Mouse (Mus musculus): ENCODE data around the gene Hps5. TPM values are rescaled to one million over a fixed set of nuclear protein-coding genes. Genes with fewer than 3 reads are reported as not detected.

The Hps5 gene
- total and polyA plus RNA-seq, 2 experiments = 9.0 to 11.8 TPM

- H3K27ac ChIP-seq (replicated peaks; ENCODE audit: insufficient read depth, low read depth, low read length) = no peak overlapping the region
- no peak for DNase-seq (ENCODE audit: extremely low read depth, low read depth, low spot score)
- H3K79me2 ChIP-seq (ENCODE audit: control insufficient read depth, insufficient read depth, low read length) = no peaks in the 10 kb centered on the region
- H3K27me3 ChIP-seq (ENCODE audit: control insufficient read depth, insufficient read depth, low read length) = no peaks in the 10 kb centered on the region
- H3K36me3 ChIP-seq (ENCODE audit: control insufficient read depth, insufficient read depth, low read length) = peaks cover 3% of the 10 kb centered on the region; the same call in 1 of the 2 replicates
- no peak overlapping the region for H3K9ac ChIP-seq (ENCODE audit: low read depth, low read length)
- WGBS = 91% methylated on average over 6 of the region's 6 CpGs
- TF ChIP-seq POLR2A (IDR thresholded peaks at IDR 0.05; ENCODE audit: extremely low read depth, insufficient read depth, low read length) (no peak), CTCF (IDR thresholded peaks at IDR 0.05; ENCODE audit: low read depth, low read length) (no peak)
- peaks cover 17% of the 10 kb centered on the region for H3K4me1 ChIP-seq (ENCODE audit: control insufficient read depth, insufficient read depth, low read length)
- H3K4me3 ChIP-seq (ENCODE audit: insufficient read depth, low read depth, low read length) = no peak overlapping the region
Observed at GRCm38 (mm10) chr7:46723354-46723753, 72.5 kb downstream of the Hps5 start.

- TF ChIP-seq CTCF (IDR thresholded peaks at IDR 0.05; ENCODE audit: low read depth, low read length) = no peak
- no peak for TF ChIP-seq POLR2A (IDR thresholded peaks at IDR 0.05; ENCODE audit: extremely low read depth, insufficient read depth, low read length)
- 79% methylated on average over 9 of the region's 9 CpGs for WGBS
- Histone ChIP-seq H3K9ac (ENCODE audit: low read depth, low read length) (no peak overlapping the region; the same call in 1 of the 2 replicates), H3K27me3 (ENCODE audit: control insufficient read depth, insufficient read depth, low read length) (no peaks in the 10 kb centered on the region), H3K27ac (replicated peaks; ENCODE audit: insufficient read depth, low read depth, low read length) (no peak overlapping the region), H3K4me3 (ENCODE audit: insufficient read depth, low read depth, low read length) (no peak overlapping the region), H3K4me1 (ENCODE audit: control insufficient read depth, insufficient read depth, low read length) (peaks cover 17% of the 10 kb centered on the region), H3K36me3 (ENCODE audit: control insufficient read depth, insufficient read depth, low read length) (no peaks in the 10 kb centered on the region), H3K79me2 (ENCODE audit: control insufficient read depth, insufficient read depth, low read length) (no peaks in the 10 kb centered on the region)
- DNase-seq (ENCODE audit: extremely low read depth, low read depth, low spot score) = no peak
Observed at GRCm38 (mm10) chr7:46720460-46720859, 75.4 kb downstream of the Hps5 start.

- Histone ChIP-seq H3K27ac (replicated peaks; ENCODE audit: insufficient read depth, low read depth, low read length) (peak overlapping the region; percentile 30; the same call in 1 of the 2 replicates), H3K4me1 (ENCODE audit: control insufficient read depth, insufficient read depth, low read length) (peaks cover 17% of the 10 kb centered on the region), H3K79me2 (ENCODE audit: control insufficient read depth, insufficient read depth, low read length) (no peaks in the 10 kb centered on the region), H3K4me3 (ENCODE audit: insufficient read depth, low read depth, low read length) (no peak overlapping the region), H3K36me3 (ENCODE audit: control insufficient read depth, insufficient read depth, low read length) (no peaks in the 10 kb centered on the region), H3K27me3 (ENCODE audit: control insufficient read depth, insufficient read depth, low read length) (no peaks in the 10 kb centered on the region), H3K9ac (ENCODE audit: low read depth, low read length) (no peak overlapping the region)
- peak; percentile 100 for DNase-seq (ENCODE audit: extremely low read depth, low read depth, low spot score)
- 15% methylated on average over 7 of the region's 7 CpGs for WGBS
- TF ChIP-seq CTCF (IDR thresholded peaks at IDR 0.05; ENCODE audit: low read depth, low read length) (no peak), POLR2A (IDR thresholded peaks at IDR 0.05; ENCODE audit: extremely low read depth, insufficient read depth, low read length) (no peak)
Observed at GRCm38 (mm10) chr7:46719526-46719925, 76.3 kb downstream of the Hps5 start.

- Histone ChIP-seq H3K9ac (ENCODE audit: low read depth, low read length) (no peak overlapping the region), H3K4me3 (ENCODE audit: insufficient read depth, low read depth, low read length) (no peak overlapping the region), H3K27me3 (ENCODE audit: control insufficient read depth, insufficient read depth, low read length) (no peaks in the 10 kb centered on the region), H3K4me1 (ENCODE audit: control insufficient read depth, insufficient read depth, low read length) (peaks cover 12% of the 10 kb centered on the region), H3K27ac (replicated peaks; ENCODE audit: insufficient read depth, low read depth, low read length) (no peak overlapping the region), H3K79me2 (ENCODE audit: control insufficient read depth, insufficient read depth, low read length) (no peaks in the 10 kb centered on the region), H3K36me3 (ENCODE audit: control insufficient read depth, insufficient read depth, low read length) (no peaks in the 10 kb centered on the region)
- no peak for DNase-seq (ENCODE audit: extremely low read depth, low read depth, low spot score)
- WGBS = 52% methylated on average over 7 of the region's 7 CpGs
- no peak for TF ChIP-seq CTCF (IDR thresholded peaks at IDR 0.05; ENCODE audit: low read depth, low read length)
- TF ChIP-seq POLR2A (IDR thresholded peaks at IDR 0.05; ENCODE audit: extremely low read depth, insufficient read depth, low read length) = no peak
Observed at GRCm38 (mm10) chr7:46718591-46719270, 77.1 kb downstream of the Hps5 start.

- H3K36me3 ChIP-seq (ENCODE audit: control insufficient read depth, insufficient read depth, low read length) = no peaks in the 10 kb centered on the region
- no peak overlapping the region for H3K4me3 ChIP-seq (ENCODE audit: insufficient read depth, low read depth, low read length)
- WGBS = 29% methylated on average over 5 of the region's 5 CpGs
- peak; percentile 72 for DNase-seq (ENCODE audit: extremely low read depth, low read depth, low spot score)
- no peak overlapping the region for H3K27ac ChIP-seq (replicated peaks; ENCODE audit: insufficient read depth, low read depth, low read length)
- TF ChIP-seq CTCF (IDR thresholded peaks at IDR 0.05; ENCODE audit: low read depth, low read length) = no peak
- no peak for TF ChIP-seq POLR2A (IDR thresholded peaks at IDR 0.05; ENCODE audit: extremely low read depth, insufficient read depth, low read length)
- H3K79me2 ChIP-seq (ENCODE audit: control insufficient read depth, insufficient read depth, low read length) = no peaks in the 10 kb centered on the region
- no peaks in the 10 kb centered on the region for H3K27me3 ChIP-seq (ENCODE audit: control insufficient read depth, insufficient read depth, low read length)
- H3K4me1 ChIP-seq (ENCODE audit: control insufficient read depth, insufficient read depth, low read length) = peaks cover 12% of the 10 kb centered on the region
- no peak overlapping the region for H3K9ac ChIP-seq (ENCODE audit: low read depth, low read length)
Observed at GRCm38 (mm10) chr7:46716897-46717296, 79.0 kb downstream of the Hps5 start.

GRCm38 (mm10) chr7:46715600-46715999 lies 80.3 kb downstream of the Hps5 start, which contains the start of gene Saa3:
Gene Saa3 (minus strand): TSS chr7:46715700.
- H3K9ac ChIP-seq (ENCODE audit: low read depth, low read length) = no peak within 1 kb of the TSS
- no peaks in the 10 kb centered on the region for H3K36me3 ChIP-seq (ENCODE audit: control insufficient read depth, insufficient read depth, low read length)
- H3K79me2 ChIP-seq (ENCODE audit: control insufficient read depth, insufficient read depth, low read length) = no peaks in the 10 kb centered on the region
- no peak for TF ChIP-seq CTCF (IDR thresholded peaks at IDR 0.05; ENCODE audit: low read depth, low read length)
- TF ChIP-seq POLR2A (IDR thresholded peaks at IDR 0.05; ENCODE audit: extremely low read depth, insufficient read depth, low read length) = no peak
- H3K27ac ChIP-seq (replicated peaks; ENCODE audit: insufficient read depth, low read depth, low read length) = no peak within 1 kb of the TSS
- WGBS = 83% methylated on average over 5 of the region's 5 CpGs
- peaks cover 12% of the 10 kb centered on the region for H3K4me1 ChIP-seq (ENCODE audit: control insufficient read depth, insufficient read depth, low read length)
- H3K4me3 ChIP-seq (ENCODE audit: insufficient read depth, low read depth, low read length) = no peak within 1 kb of the TSS
- no peak for DNase-seq (ENCODE audit: extremely low read depth, low read depth, low spot score)
- H3K27me3 ChIP-seq (ENCODE audit: control insufficient read depth, insufficient read depth, low read length) = no peaks in the 10 kb centered on the region
